Mouse (Mus musculus) frontal cortex, postnatal 25 days (tissue): Measurements from ENCODE around the gene Dclk1.

Experiments used
- DNase-seq, 2 experiments: peaks; one replicate each; pipeline ENCODE4 v3.0.0; 2022; ENCODE audit warnings: low spot score in 2 of 2

Gene Dclk1

DNA sequence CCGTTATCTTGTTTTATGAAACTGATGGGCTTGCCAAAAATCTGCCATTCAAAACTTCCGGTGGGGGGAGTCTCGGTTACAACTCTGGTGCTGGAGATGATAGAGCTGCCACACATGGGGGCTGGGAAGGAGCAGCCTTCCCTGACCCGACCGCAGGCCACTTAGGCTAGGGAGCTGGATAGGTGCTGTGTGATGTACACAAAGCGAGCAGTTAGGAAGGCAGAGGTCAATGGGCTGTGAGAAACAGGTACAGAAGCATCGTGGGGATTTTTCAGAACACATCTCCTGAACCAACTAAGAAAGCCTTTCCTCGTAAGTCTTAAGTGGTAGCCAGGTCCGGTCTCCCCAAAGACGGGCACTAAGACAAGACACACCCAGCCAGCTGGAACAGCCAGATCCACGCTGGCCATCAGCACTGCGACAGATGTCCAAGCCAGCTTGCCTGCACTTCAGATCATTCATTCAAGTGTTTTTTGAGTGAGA is 297.7 kb downstream of the Dclk1 start:
- DNase-seq, result no peak

- DNase-seq, result no peak
Measured at GRCm38 (mm10) chr3:55540406-55541140, 298.4 kb downstream of the Dclk1 start.

DNA sequence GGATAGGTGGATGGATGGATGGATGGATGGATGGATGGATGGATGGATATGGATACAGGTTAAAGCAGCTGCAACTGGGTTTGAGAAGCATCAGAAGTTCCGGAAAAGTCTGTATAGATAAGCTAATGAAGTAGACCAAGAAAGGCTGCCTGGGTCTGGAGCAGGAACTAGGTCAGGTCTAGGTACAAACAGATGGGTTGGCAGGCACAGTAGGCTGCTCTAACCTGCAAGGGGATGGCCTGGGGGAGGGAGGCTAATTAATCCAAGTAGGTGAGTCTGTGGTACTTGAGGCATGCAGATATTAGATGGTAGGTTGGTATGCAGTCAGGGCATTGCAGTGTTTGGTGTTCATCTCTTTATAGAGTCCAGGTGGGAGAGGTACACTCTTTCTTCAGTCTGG is 299.6 kb downstream of the Dclk1 start:
- no peak for DNase-seq

DNA sequence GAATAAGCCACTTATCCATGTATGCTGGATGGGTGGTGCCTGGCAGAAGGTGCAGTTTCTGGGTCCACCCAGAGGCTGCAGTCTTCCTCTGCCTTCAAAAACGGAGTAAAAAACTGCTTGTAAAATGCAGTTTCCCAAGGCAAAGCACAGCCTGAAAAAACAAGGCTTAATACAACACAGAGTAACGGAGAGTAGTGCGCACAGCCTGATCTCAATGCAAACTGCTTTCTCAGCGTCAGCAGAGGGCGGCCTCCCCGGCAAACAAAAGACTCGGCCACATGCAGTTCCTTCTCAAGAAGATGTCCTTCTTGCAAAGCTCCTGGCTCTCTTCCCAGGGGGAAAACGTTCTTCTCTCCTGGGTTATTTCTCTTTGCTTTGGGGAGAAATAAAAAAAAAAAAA is 300.1 kb downstream of the Dclk1 start:
- DNase-seq, result no peak

- DNase-seq, result no peak
Measured at GRCm38 (mm10) chr3:55542947-55543346, 300.8 kb downstream of the Dclk1 start.

GRCm38 (mm10) chr3:55543929-55544684 is 301.9 kb downstream of the Dclk1 start:
- no peak for DNase-seq

DNA sequence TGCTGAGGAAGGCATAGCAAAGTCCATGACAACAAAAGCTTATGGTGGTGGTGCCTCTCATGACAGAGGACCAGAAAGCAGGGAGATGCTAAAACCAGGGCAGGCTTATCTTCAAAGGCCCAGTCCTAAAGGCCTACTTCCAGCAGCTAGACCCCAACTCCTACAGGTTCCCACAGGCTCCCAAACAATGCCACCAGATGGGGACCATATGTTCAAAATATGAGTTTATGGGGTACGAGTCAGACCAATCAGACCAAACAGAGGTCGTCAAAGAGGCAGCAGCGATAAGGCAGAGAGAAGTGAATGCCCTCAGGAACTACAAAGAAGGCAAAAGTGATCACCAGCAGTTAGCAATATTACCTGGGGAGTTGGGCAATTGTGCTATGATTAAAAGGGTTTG is 303.1 kb downstream of the Dclk1 start:
- DNase-seq, result no peak

DNA sequence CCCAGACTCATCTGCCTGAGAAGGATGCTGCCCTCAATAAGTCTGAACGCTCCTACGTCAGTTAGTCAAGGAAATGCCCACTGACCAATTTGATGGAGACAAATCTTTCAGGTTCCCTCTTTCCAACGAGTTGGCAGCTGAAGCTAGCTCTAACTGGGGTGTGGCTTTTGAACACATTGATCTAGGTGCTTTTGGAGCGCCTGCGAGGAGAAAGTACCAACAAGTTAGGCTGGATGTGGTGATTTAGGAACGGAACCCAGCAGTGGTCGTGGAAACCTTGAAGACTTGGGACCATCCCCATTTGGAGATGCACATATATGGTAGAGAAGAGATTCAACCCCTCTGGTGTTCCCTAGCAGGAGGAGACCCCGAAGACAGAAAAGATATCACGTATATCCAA is 303.8 kb downstream of the Dclk1 start:
- no peak for DNase-seq

DNA sequence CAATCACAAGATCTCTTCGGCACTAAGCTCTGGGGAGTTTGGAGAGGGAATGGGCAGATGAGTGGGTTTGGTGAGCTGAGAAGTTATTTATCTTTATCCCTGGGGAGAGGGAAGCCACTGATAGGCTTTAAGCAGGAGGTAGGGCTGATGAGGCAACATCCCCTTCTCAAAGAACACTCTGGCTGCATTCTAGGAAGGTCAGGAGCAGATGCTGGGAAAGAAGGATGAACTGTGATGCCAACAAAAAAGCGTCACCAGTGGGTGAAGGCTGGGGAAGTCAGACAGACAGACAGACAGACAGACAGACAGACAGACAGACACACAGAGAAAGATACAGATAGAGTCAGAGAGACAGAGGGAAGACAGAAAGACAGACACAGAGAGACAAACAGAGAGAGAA is 304.9 kb downstream of the Dclk1 start:
- DNase-seq, result no peak

DNA sequence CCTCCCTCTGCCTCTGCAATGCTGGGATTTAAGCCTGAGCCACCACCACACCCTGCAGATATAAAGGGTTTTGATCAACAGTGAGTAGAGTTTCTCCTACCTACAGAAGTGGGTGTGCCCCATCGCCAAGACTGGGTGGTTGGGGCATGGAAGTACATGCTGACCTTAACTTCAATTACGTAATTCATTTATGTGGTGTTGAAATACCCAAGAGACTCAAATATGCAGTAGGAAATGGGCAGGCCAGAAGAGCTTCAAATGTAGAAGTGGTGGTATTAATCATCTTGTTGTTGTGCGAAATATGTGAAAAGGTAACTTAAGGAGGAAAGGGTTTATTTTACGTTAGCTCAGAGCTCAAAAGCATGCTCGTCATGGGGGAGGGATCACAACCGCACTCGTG is 307.2 kb downstream of the Dclk1 start:
- no peak for DNase-seq

DNA sequence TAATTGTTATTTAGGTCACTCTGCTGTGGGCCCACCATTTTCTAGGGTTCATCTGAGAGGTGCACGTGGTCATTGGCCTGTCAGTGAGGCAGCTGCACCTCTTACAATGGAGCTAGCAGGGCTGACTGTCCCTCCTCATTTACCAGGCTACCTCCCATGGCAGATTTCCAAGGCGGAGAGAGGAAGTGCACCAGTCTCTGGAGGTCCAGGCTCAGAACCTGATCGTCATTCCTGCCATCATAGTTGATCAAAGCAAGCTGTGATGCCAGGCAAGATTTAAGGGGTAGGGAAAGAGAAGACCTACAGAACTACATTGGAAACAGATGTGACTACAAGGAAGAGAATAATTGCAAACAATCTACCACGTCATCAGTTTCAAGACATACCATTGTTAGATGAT is 308.8 kb downstream of the Dclk1 start:
- no peak for DNase-seq

DNA sequence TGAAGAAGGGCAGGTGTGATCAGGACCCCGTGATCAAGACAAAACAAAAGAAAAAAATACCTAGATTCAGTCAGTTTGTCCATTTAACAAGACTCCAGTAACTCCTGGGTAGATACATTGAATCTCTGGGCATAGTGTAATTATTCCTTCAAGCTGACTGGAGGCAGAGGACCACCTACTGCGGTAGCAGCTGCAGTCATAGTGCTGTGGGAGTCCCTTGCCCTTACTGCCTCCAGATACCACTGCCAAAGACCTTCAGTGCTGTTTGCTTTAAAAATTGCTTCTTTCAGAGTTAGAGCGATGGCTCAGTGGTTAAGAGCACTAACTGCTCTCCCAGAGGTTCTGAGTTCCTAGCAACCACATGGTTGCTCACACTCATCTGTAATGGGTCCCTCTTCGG is 309.7 kb downstream of the Dclk1 start:
- DNase-seq, result no peak

DNA sequence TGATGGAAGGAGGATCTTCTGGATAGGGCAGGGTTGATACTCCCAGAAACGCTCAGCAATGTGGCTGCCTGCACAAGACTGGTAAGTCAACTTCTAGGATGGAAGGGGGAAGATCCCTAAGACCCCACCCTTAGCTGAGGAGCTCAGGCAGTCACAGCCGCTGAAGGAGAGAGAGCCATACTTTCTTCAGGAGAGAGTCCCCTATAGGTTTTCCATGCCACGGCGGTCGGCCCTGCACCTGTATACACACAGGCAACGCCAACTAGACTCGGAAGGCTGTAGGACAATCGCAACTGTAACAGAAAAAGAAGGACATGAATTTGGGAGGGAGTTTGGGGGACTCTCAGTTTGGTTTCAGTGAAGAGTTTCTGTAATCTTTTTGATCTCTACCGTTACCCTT is 310.9 kb downstream of the Dclk1 start:
- DNase-seq, result no peak

DNA sequence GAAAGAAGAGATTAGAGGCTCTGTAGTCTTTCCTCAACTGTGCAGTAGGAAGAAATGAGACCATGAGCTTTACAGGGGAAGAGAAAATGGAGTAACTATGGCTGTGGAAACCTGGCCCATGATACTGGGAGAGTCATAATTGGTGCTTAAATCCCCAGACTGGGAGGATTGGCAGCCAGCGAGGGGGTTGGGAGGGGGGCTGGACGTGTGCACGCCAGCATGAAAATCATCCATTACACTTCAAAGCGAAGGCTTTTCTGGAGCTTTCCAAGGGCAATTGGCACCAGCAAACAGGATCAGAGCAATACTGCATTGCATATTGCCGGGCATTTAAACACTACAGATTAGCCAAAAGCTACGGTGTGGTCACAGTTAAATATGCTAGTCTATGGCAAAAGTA is 313.7 kb downstream of the Dclk1 start:
- no peak for DNase-seq

GRCm38 (mm10) chr3:55558570-55558969 is 316.4 kb downstream of the Dclk1 start:
- DNase-seq, result no peak

DNA sequence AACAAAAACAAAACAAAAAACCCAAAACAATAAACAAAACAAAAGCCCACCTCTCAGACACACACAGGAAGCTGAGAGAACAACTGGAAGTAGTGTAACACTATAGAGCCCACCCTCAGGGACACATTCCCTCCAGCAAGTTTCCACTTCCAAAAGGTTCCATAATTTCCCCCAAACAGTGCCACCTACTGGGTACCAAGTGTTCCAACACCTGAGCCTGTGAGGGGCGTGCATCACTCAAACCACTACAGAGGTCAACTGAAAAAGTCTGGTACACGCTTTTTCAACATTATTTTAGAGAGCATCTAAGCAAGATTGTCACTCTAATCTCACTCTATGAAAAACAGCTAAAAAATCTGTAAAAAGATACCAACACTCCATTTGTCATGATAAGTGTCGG is 325.3 kb downstream of the Dclk1 start:
- no peak for DNase-seq

DNA sequence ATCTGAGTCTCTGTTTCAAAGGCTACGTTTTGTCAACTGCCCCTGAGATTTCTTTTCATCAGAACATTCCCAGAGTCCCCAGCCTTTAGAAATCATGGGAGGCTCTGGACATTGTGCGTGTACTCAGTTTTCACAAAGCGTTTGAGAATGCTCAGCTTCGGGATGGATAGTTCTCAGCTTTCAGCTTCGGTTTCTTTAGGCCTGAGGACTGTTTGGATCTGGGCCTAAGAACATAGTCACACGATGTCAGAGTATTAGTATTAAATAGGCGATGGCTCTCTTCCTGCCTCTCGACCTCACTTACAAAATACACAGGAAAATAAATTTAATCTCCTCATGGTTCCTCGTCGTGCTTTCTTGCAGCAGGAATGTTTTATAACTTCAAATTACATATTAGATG is 327.4 kb downstream of the Dclk1 start:
- DNase-seq, result no peak

- DNase-seq, result no peak
Measured at GRCm38 (mm10) chr3:55571034-55571433, 328.9 kb downstream of the Dclk1 start.

DNA sequence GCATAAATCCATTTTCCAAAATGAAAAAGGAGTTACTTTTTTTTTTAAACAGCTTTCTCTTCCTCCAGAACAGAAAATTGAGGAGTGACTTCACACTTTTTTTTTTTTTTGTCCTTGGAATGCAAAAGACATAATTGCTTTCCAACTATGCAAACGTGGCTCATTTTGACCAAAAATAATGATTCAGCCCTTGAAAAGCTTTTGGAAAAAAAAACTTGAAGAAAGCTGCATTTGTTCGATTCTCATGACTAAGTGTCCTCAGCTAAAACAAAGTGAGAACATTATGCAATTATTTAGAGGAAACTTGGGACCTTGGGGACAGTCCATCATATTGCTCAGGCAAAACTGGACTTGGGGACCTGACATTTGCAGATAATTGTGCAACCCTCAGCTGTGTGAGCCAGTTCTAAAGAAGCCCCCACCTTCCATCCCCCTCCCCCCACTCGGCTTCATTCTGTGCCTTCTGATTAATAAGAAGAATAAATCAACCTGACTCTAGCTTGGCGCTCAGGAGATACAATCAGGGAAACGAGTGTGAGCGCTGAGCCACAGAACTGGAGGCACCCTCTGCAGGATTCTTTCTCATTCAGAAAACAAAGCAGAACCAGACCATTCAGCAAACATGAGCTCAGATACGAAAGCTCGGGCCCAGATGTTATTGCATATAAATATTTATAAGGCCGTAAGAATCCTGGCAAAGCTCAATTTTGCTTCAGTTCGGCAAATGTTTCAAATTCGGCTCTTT is 329.6 kb downstream of the Dclk1 start:
- DNase-seq, result no peak

GRCm38 (mm10) chr3:55572297-55572681 is 330.1 kb downstream of the Dclk1 start:
- DNase-seq, result no peak

GRCm38 (mm10) chr3:55574003-55574402 is 331.8 kb downstream of the Dclk1 start:
- DNase-seq, result peak in 1 of 2 experiments; percentile 31

DNA sequence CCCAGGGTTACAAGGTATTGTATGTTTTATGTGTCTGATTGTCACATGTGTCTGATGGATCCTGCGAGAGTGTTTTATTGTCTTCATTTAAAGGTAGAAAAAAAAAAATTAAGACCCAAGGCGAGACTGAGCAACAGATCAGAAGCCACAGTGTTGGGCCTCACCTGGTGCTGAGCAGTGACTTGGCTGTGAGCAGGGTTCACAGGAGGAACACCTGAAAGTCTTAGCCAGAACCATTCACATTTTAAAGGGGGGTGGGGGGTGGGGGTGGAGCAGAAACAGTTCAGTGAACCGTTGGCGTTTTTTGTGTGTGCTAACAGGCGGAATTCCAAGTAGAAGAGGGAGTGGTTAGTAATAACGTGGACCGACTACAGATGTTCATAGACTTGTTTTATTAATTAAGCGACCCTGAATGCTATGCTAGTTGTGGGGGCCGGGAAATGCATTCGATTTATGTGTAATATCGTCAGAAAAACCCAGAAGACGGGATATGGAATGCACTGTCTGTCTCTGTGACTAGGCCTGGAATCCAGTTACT is 345.3 kb downstream of the Dclk1 start:
- DNase-seq, result no peak
